Mouse (Mus musculus): Measurements from ENCODE around the gene Galnt2.

Galnt2 gene

DNA sequence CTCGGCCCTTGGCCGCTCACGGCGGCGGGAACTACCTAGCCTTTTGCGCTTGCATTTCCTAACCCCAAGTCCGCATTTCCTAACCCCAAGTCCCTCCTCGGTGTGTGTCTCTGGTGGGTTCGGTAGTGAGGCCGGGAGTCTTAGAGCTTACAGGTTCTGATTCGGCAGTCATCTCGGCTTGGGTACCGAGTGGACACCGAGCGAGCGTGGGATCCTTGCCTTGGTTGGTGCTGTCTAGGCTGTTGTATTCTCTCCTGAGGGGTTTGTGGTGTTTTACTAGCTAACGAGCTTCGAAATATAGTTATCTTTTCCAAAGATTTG is 1.0 kb downstream of the Galnt2 start:
- no peak for DNase-seq (ENCODE audit: extremely low spot score, low read depth, low spot score)

DNA sequence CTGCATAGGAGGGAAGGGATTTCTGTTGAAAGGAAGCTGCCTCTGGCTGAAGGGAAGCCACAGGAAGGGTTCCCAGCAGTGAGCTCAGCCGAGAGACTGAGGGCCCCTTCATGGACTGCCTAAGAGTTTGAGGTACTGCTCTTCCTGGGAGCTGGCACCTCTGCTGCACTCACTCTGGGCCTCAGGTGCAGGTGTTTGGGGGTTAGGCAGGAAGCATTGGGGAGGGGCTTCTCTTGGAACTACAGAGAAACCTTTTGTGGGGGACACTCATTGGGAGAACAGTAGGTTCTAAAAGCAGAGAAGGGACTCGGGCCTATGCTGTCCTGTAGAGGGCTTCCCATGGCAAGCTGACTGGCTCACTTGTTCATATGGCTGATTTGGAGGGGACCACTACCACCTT is 3.3 kb downstream of the Galnt2 start:
- no peak for DNase-seq (ENCODE audit: extremely low spot score, low read depth, low spot score)

DNA sequence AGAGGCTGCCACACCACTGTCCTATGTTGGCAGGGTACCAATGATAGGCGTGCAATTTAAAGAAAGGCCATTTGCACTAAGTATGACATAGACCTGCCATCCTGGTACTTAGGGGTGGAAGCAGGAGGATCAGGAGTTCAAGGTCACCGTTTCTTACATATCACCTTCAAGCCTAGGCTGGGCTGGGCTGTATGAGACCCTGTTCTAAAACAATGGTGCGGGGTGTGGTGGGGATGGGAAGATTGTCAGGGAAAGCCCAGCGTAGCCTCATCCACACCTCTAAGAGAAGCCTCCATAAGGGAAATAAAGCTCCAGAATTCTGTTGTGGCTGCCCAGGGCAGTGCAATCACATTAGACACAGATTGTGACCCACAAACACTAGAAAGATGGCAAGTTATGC is 4.3 kb downstream of the Galnt2 start:
- no peak for DNase-seq (ENCODE audit: extremely low spot score, low read depth, low spot score)

DNA sequence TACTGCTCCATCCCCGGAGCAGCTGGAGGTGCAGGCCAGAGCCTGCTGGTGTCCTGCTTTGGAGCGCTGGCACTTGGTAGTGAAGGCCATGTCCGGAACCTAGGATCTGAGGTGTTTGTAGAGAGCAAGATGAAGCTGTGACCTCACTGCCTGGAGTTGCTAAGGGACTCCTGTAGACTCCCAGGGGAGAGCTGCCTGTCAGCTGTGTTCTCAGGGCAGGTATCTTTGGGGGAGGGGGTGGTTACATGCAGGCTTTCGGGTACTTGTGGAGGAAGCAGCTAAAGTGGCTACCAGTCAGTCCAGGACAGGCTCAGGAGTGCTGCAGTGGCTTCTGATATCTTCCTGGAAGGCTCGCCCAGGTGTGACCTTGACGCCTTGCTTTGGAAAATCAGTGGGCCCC is 8.2 kb downstream of the Galnt2 start:
- DNase-seq (ENCODE audit: extremely low spot score, low read depth, low spot score), result no peak

DNA sequence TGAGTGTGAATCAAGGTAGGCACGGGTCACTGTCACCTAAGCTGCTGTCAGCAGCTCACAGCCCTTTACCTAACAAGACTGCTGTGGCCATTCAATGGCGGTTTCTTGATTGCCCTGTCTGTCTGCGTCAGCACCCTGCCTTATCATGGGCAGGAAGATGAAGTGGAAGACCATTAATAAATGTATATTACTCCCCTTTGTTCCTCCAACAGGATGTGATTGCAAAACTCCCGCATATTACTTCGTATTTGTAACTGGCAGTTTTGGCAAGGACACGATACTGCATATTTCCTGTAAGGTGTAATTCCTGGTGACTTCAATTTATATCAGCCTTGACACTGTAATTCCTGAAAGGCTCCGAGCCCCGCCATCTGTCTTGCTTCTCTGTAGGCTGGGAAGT is 9.7 kb downstream of the Galnt2 start:
- DNase-seq (ENCODE audit: extremely low spot score, low read depth, low spot score), result no peak

DNA sequence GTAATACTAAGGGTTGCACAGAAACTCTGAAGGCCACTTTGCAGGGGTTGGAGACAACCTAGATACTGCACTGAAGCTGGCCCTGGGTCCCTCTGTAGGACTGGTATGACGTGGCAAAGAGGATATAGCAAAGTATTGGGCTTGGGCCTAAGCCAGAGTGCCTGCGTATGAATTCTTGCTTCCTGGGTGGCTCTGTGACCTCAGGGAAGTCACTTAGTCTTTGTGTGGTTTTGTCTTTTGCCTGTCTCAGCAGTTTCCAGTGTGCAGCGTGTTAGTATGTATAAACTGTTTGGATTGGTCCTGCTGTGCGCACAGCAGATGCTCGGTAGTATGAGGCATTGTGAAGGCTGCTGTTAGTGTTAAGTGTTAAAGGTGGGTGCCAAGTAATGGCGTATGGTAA is 11.0 kb downstream of the Galnt2 start:
- DNase-seq (ENCODE audit: extremely low spot score, low read depth, low spot score), result no peak

DNA sequence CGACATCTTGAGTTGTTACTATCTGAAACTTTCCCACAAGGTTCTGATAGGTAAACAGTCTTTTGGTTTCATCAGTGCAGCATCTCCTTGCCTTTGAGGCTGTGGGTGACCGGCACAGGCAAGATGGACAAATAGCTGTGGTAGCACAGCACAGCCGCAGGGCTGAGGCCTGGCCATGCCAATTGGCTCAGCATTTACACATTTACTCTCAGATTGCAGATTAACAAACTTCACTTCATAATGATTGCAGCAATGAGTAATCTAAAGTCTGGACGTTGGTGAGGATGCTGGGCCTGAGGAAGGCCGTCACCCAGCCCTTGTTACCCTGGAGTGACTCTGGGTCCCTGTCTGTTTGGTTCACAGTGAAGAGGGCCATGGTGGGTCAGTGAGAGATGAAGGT is 11.7 kb downstream of the Galnt2 start:
- DNase-seq (ENCODE audit: extremely low spot score, low read depth, low spot score), result no peak

DNA sequence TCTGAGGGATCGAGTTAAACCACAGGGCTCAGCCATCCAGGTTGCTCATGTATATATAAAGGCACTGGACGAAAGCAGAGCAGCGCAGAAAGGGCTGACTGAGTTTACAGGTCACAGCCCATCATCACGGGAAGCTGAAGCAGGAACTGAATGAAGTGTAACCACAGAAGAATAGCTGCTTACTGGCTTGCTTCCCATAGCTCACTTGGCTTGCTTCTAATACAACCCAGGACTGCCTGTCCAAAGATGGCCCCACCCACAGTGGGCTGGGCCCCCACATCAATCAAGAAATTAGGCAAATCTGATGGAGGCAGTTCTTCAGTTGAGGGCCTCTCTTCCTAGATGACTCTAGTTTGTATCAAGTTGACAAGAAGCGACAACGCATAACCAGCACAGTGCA is 16.4 kb downstream of the Galnt2 start:
- no peak for DNase-seq (ENCODE audit: extremely low spot score, low read depth, low spot score)

DNA sequence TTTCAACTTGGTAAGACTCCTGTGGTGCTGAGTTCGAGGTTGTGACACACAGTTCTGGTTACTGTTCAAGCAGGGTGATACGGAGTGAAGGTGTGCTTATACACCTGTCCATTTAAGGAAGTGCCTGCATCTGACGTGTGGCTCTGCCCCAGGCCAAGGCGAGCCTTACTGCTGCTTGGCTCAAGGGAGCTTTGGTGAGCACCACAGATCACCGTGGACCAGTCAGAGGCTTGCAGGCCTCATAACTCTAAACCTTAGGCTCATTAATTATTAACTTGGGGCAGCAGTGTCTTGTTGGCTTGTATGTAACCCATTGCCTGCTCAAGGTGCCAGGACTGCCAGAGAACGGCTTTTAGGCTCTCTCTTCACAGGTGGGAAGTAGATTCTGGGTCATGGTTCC is 17.5 kb downstream of the Galnt2 start:
- DNase-seq (ENCODE audit: extremely low spot score, low read depth, low spot score), result no peak

DNA sequence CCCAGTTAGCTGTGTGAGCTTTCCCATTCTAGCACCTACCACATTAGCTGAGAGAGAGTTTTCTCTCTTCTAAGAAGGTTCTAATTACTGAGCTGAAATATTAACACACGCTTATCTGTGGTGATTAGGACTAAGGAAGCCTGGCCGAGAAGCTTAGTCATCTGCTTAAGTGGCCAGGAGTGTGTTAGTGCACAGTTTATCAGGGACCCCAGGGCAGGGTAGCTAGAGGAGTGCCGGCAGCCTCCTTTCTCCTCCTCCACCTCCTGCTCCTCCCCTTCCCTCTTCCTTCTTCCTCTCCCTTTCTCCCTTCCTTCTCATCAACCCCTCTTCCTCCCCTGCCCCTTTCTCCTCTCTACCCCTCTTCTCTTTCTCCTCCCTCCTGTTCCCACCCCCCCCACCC is 19.1 kb downstream of the Galnt2 start:
- DNase-seq (ENCODE audit: extremely low spot score, low read depth, low spot score), result no peak

DNA sequence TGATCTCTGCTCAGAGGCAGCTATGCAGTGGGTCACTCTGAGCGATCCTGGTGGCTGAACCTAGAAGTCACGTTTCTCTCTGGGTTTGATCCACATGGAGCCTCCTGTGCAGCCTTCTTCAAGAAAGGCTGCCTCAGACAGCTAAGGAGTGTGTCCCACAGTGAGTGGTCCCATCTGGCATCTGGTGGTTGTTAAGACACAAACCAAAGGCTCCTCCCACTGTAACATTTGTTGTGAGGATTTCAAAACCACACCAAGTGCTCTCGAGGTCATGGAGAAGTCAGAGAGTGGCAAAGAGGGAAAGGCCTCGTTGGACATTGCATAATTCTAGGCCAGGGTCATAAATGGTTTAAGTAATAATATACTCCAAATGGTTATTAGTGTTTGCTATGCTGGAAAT is 19.6 kb downstream of the Galnt2 start:
- no peak for DNase-seq (ENCODE audit: extremely low spot score, low read depth, low spot score)

DNA sequence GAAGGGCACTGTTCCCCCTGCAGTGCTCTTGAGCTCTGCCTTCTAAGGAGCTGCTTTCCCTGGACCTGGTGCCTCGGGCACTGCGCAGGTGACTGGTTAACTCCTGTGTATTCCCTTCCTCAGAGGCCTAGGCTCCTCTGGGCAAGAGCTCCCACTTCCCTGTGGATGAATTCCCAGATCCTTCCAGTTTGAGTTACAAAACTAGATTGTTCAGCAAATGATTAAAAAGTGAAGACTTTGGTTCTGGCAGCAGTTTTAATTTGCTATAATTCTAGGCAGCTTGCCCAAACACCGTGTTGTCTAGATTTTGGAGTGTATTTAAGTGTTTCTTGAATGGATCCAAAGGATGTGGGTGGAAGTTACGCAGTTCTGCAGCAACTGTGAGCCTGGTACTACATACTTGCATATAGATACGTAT is 21.4 kb downstream of the Galnt2 start:
- no peak for DNase-seq (ENCODE audit: extremely low spot score, low read depth, low spot score)

DNA sequence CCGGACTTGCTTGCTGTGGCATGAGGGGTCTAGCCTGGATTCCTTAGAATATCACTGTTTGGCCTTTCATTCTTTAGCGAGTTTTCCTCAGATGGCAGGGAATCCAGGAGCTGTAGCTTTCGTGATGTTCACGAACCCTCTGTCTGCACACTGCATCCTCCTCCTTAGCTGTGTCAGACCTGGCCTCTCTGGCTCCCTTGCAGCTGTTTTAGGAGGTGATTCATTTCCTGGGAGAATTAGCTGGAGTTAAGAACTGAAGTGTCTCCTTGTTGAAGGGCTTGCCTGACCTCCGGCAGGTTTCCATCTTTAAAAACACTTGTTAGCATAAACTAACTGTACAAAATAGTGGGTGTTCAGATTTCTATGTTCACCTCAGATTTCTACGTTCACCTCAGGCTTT is 22.7 kb downstream of the Galnt2 start:
- DNase-seq (ENCODE audit: extremely low spot score, low read depth, low spot score), result no peak

DNA sequence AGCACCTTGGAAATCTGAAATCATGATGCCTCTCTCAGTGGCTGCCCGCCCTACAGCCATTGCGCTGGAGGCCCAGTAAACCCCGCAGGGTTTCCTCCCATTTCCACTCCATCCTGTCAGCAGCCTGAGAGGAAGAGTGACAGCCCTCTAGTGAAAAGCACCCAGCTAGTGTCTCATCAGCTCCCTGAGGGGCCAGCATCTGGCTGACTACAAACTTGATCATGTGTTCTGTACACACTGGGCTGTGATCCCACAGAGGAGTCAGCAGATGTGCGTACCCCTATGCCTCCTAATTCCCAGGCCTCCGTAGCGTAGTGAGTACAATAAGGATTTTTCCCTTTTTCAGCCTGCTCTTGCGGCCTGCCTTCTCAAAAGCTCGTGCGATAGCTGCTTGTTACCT is 25.6 kb downstream of the Galnt2 start:
- DNase-seq (ENCODE audit: extremely low spot score, low read depth, low spot score), result no peak

DNA sequence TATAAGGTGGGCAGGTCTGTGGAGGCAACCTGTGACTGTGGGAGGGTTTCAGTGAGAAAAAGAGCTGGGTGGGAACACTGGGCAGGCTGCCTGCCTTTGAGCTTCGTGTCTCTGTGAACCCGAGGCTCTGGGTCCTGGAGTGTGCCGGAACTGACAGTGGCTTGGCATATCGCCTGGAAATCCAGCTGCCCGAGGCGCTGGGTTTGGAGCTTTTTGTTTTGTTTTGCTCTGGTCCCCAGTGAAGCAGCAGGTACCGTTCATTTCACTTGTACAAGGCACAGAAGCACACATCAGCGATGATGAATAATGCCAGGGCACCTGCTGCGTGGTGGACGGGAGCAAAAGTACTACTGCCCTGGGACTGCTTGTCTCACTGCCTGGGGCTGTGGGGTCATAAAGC is 26.2 kb downstream of the Galnt2 start:
- no peak for DNase-seq (ENCODE audit: extremely low spot score, low read depth, low spot score)

DNA sequence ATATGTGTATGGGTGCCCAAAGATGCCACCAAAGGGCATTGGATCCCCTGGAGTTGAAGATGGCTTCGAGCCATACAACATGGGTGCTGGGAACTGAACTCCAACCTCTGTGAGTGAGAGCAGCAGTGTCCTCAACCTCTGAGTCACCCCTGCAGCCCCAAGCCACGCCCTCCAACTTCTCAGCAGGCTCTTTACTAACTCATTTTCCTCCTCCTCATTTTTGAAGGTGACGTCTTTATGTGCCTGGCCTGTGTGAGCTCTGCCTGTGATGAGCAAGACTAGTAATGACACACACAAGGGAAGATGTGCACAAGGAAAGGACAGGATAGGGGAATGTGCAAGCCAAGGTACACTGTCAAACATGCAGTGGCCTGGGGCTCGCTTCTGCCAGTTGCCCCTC is 28.0 kb downstream of the Galnt2 start:
- no peak for DNase-seq (ENCODE audit: extremely low spot score, low read depth, low spot score)

DNA sequence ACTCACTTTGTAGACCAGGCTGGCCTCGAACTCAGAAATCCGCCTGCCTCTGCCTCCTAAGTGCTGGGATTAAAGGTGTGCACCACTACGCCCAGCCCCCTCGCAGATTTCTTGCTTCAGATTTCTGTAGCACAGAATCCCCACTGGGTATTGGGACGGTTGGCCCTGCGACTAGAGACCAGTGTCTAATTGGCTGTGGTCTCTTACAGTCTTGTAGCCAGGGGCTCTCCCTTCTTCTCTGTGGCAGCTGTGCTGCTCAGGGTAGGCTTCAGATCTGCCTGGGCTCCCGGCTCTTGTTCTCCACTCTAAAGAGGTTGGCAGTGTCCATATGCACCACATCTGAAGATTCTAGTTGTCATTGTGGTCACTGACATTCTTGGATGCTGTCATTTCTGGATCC is 28.7 kb downstream of the Galnt2 start:
- no peak for DNase-seq (ENCODE audit: extremely low spot score, low read depth, low spot score)

DNA sequence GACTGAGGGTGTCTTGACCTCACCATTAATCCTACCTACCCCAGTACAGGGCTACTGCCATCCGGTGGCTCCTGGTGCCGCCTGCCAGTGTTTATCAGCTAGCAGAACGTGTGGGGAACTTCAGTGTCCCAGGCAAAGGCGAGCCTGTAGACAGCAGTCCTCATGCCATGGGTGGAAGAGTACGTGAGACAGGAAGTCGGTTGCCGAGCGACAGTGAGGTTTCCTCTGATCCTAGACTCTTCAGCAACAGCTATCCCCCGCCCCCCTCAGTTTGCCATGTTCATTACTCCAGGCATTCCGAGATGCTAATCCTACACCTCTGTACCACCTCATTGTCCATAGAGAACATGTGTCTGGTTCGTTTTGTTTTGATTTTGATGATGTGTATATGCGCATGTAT is 29.2 kb downstream of the Galnt2 start:
- DNase-seq (ENCODE audit: extremely low spot score, low read depth, low spot score), result no peak

DNA sequence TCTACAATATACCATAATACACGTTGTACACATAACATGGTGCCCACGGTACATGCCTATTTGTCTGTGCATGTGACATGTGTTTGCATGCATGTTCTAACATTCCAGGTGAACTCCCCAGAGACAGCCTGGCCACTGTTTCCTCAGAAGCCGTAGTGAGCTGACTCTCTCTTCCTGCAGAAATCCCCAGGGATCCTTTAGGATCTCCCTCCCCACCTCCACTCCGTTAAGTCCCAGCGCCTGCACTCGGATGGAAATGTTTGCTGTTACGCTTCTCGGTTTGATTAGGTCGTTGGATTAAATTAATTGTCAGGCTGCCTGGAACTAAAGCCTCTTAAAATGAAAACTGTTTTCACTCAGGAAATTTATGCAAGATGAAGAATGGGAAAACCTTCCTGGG is 31.9 kb downstream of the Galnt2 start:
- DNase-seq (ENCODE audit: extremely low spot score, low read depth, low spot score), result no peak

DNA sequence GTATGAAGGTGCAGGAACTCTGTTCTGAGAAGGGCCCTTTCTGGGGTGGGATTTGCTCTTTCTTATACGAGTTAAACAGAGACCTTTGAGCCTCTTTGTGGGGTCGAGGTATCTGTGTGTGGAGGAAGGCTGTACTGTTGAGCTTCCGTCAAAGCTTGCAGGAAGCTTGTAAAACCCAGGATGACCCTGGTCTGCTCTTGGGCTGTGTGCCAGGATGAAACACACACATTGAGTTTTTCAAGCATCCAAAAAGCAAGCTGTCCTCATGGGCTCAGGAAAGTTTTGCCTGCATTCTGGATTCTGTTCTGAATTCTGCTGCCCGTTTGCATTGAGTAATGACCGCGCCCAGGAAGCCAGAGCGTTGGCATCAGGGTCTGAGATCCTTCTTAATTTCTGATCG is 32.8 kb downstream of the Galnt2 start:
- DNase-seq (ENCODE audit: extremely low spot score, low read depth, low spot score), result no peak

DNA sequence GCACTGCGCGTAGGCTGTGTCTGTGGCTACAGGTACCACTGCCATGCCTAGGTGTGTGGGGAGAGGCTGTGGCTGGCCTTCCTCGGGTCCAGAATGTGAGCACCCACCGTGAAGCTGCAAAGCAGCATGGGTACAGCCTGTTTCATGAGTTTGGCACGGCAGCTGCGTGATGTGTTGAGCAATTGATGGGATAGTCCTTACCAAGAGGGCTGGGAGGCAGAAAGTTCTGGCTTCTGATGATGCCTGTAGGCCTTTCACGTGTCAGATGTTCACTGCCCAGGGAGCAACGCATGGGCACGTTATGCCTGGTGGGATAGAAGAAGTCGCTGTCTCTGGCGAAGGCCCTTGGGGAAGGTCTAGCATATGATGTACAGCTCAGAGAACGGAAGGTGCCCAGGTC is 33.5 kb downstream of the Galnt2 start:
- DNase-seq (ENCODE audit: extremely low spot score, low read depth, low spot score), result no peak

DNA sequence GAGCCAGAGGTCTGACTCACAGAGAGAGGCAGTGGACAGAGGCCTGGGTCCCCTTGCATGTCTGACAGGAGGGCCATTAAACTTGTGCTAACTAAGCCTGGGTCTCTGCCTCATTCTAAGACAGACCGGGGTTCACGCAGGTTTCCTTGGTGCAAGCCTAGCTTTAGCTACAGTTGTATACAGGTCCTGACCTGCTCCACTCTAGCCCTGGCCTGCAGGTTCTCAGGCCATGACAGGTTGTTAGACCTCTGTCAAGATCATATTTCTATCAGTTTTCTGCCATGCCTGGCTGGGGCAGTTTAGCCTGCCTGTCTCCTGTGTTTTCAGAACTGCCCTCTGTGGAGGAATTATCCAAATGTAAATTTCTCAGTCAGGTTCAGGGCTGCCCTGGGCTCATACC is 33.9 kb downstream of the Galnt2 start:
- no peak for DNase-seq (ENCODE audit: extremely low spot score, low read depth, low spot score)

DNA sequence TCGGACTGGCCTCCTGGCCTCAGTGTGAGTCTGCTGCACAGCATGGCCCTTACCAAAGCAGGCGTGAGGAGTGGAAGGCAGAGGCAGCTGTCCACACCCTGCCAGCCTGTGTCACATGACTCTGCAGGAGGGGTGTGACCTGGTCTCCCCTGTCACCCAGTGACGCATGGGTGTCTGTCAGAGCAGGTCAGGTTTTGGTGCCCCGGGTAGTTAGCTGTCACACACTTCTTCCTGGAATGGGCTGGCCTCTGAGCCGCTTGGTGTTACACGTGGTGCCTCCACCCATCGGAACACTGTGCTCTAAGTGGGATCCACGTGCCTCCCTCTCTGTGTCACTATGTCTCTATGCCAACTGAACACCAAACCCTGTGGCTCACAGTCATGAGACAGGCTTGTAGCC is 34.6 kb downstream of the Galnt2 start:
- no peak for DNase-seq (ENCODE audit: extremely low spot score, low read depth, low spot score)

DNA sequence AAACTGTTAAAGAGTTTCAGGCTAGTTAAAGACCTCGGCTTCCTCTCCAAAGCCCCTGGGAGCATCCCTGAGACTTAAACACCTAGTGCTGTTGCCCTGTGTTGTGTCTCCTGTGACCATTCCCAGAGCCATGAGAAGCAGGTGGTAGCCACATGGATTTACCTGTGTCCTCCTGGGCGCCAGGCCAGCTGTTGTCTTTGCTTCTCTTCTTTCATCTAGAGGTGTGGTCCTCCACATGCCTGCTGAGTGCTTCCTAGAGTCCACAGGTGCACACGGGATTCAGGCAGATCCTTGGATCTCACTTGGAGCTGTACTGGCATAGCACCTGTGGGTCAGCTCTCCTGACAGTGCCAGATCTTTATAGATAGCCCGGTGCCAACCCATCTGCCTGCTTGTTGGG is 36.0 kb downstream of the Galnt2 start:
- DNase-seq (ENCODE audit: extremely low spot score, low read depth, low spot score), result no peak

Measured in hindlimb bud, embryonic 11.5 days (tissue).